Mouse (Mus musculus) spleen, postnatal 14 days (tissue): ENCODE data around the gene Ier5l.
A peak's percentile ranks its signal among the peaks of the same experiment; 100 is the strongest.

ENCODE experiments used
- DNase-seq, 2 experiments: peaks; one replicate each; pipeline ENCODE4 v3.0.0; 2021 to 2022; ENCODE audit warnings: low spot score in 2 of 2

Ier5l gene

GRCm38 (mm10) chr2:30474039-30474438 lies at the start of gene Ier5l:
Gene Ier5l, minus strand, starts transcription at chr2:30474219.
- peak; percentile 68 to 74 for DNase-seq

GRCm38 (mm10) chr2:30523727-30524126 lies 49.7 kb upstream of the Ier5l start:
- no peak for DNase-seq

- DNase-seq: no peak
These were observed 36.8 kb upstream of the Ier5l start for GRCm38 (mm10) chr2:30510711-30511380.

GRCm38 (mm10) chr2:30507138-30507727 lies 33.2 kb upstream of the Ier5l start:
- no peak for DNase-seq

GRCm38 (mm10) chr2:30503677-30504621 lies 29.9 kb upstream of the Ier5l start:
- no peak for DNase-seq

- DNase-seq: no peak
These were observed 27.7 kb upstream of the Ier5l start for GRCm38 (mm10) chr2:30501701-30502100.

- DNase-seq: peak in 1 of 2 experiments; percentile 30
These were observed 22.2 kb upstream of the Ier5l start for GRCm38 (mm10) chr2:30495909-30496861.

GRCm38 (mm10) chr2:30495000-30495908 lies 21.2 kb upstream of the Ier5l start:
- no peak for DNase-seq

- no peak for DNase-seq
These were observed 16.4 kb upstream of the Ier5l start for GRCm38 (mm10) chr2:30490384-30490783.

GRCm38 (mm10) chr2:30487597-30487996 lies 13.6 kb upstream of the Ier5l start:
- no peak for DNase-seq

- DNase-seq: no peak
These were observed 4.5 kb upstream of the Ier5l start for GRCm38 (mm10) chr2:30478526-30478925.

GRCm38 (mm10) chr2:30476241-30476640 lies 2.2 kb upstream of the Ier5l start:
- no peak for DNase-seq

- DNase-seq: no peak
These were observed 1.4 kb upstream of the Ier5l start for GRCm38 (mm10) chr2:30475457-30475856.

- no peak for DNase-seq
These were observed 757 bp upstream of the Ier5l start for GRCm38 (mm10) chr2:30474776-30475175.

- peak; percentile 15 to 31 for DNase-seq
These were observed 488 bp downstream of the Ier5l start for GRCm38 (mm10) chr2:30473431-30474031.

- DNase-seq: peak in 1 of 2 experiments; percentile 14
These were observed 1.2 kb downstream of the Ier5l start for GRCm38 (mm10) chr2:30472731-30473351.

- DNase-seq: peak; percentile 32 to 56
These were observed 2.0 kb downstream of the Ier5l start for GRCm38 (mm10) chr2:30471795-30472720.

GRCm38 (mm10) chr2:30471051-30471450 lies 3.0 kb downstream of the Ier5l start:
- no peak for DNase-seq
